Mouse (Mus musculus): ENCODE measurements at regions not wholly inside any gene's neighbourhood (a gene's known extent, or its start where the extent isn't known, plus 50 kb on each side); places are given as distances from the start of the nearest gene placed in this dataset.

- DNase-seq: no peak
These were observed 441.7 kb downstream of the Adam3 start for GRCm38 (mm10) chr8:24283901-24284405.

DNA sequence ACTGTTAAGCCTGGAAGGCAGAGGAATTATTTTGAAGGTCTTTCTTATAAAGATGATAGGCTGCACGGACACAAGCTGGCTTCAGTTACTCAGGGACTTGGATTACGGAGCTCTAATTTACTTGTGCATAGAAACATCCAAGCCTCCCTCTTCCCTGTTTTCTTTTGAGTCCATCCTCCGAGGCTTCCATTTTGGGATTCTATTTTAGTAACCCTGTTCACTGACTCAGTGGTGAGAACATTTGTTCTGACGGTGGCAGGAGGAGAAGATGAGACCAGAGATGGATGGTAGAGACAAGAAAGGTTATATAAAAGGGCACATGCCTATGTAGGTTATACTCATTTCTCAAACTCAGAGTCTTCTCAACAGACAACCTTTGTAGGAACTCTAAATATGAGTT is 445.4 kb downstream of the Adam3 start:
- no peak for DNase-seq

DNA sequence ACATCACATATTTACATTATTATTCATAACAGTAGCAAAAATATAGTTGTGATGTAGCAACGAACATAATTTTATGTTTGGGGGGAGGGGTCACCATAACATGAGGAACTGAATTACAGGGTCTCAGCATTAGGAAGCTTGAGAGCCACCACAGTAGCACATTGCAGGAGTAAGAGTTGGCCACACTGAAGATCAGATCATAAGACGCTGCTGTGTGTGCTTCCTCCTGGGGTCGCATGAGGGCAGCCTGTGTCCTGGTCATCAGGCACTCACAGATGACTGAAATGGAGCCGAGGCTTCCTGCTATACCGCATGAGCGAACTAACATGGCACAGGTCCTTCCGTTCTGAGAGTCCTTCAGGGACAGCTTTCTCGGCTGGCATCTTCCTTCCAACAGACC is 447.3 kb downstream of the Adam3 start:
- DNase-seq: no peak

DNA sequence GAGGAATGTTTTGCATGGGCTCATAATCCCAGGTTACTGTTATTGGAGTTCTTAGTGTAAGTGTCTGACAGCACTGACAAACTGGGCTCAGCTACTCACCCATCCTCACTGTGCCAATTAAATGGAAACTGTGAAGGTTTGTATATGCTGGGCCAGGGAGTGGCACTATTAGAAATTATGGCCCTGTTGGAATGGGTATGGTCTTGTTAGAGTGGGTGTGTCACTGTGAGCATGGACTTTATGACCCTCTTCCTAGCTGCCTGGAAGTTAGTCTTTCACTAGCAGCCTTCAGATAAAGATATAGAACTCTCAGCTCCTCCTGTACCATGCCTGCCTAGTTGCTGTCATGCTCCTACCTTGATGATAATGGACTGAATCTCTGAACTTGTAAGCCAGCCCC is 464.3 kb downstream of the Adam3 start:
- DNase-seq: no peak

DNA sequence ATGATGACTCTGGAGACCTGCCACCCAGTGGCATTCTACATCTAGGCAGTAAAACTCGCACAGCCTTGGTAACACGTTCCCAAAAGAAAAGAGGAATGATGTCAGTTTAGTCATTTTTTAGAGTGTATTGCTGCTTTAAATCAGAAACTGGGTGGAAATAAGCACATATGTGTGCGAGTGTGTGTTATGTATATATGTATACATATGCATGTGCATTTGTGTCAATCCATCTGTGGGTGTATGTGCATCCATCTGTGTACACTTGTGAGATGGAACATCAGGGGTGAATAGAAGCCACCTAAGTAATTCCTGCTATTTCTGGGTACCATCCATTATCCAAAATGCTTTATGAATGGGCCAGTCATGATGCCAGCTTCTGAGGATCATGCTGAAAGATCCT is 467.0 kb downstream of the Adam3 start:
- no peak for DNase-seq

DNA sequence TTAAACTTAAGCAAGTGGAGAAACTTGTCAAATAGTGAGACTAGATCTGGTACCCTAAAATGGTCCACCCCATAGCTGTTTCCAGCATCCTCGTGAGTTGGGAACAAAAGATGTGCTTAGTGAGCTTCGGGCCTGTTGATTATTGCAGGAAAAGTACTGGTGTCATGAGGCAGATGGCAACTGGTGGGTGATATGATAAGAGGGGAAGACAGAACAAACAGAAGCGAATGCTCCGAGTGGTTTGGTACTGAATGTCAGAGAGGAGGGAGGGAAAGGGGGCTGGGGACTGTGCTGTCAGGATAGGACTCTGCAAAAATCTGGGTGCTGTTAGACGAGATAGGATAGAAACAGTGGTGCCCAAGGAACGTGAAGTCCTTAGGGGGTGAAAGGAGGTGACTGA is 483.4 kb downstream of the Adam3 start:
- DNase-seq: no peak

- DNase-seq: no peak
These were observed 485.3 kb downstream of the Adam3 start for GRCm38 (mm10) chr8:24240211-24240983.

DNA sequence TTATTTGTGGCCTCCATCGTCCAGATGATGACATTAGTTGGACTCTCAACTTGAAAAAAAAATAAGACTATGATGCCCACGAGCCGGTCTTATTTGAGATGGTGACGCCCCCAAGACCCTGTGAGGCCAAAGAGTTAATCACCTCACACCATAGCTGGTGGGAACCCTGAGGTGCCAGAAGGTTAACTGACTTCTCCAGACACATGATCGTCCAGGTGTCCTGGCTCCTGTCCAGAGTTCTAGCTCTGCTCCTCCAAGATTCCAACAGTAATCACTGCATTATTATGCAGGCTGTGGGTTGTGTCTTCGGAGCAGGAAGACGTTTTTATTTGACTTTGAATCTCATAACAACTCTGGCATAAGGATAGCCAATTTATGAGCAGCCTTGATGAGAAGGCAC is 490.7 kb downstream of the Adam3 start:
- DNase-seq: no peak

- DNase-seq: no peak
These were observed 497.5 kb downstream of the Adam3 start for GRCm38 (mm10) chr8:24228148-24228547.

- DNase-seq: no peak
These were observed 498.1 kb downstream of the Adam3 start for GRCm38 (mm10) chr8:24227331-24228072.

DNA sequence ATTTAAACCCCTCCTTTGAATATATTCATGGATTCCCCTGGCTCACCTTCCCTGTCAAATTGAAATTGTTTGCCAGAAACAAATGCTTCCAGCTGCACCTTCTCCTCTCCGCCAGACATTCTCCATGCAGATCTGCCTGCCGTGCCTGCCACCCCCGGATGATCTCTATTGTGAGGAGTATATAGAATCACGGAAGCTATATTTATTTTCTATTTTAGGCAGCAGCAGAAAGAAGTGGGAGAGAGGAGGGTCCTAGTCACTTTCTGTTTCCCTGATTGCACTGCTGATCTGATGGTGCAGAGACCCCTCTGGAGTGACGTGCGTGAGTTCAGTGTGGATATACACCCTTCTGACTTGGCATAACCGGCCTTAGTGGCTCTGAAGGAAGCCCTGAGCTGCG is 505.4 kb downstream of the Adam3 start:
- no peak for DNase-seq

DNA sequence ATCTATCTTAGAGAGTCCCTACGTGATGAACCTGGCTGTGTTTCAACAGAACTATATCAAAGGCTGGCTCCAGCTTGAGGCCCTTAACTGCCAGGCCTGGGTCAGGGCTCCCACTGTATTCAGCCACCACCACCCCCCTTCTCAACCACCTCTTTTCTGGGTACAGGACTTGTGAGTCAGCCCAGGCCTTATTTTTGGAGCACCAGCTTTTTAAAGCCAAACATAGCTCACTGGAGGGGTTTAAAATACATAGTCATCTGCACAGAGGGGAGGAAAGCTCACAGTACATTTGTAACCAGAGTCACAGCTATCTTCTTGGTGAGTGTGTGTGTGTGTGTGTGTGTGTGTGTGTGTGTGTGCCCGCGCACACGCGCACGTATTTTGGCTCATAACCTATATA is 509.0 kb downstream of the Adam3 start:
- DNase-seq: peak; percentile 2

DNA sequence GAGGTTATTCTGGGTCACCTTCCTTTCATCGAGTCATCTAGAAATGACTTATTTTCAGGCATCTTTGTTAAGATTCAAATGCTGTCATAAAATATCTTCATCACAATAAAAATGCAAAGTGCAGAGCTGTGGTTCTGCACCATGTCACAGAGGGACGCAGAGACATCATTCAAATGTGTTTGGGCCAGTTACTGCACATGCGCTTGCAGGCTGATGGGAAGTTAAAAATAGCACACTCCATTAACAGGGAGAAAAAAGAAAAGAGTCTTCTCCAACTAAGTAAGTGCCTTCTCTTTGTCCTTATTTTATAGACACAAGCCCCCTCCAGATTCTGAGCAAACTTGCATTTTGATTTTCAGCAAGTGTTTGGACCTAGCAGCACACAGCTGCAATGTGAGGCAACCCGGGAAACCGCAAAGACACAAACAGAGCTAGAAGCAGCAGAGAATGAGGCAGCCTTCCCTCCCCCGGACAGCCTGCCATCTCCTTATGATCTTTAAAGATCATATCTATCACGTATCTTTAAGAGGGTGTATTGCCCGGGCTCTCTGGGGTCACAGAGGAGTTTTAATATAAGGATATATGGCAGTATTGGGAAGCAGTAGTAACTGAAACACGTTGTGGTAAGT is 510.0 kb downstream of the Adam3 start:
- peak; percentile 47 for DNase-seq

DNA sequence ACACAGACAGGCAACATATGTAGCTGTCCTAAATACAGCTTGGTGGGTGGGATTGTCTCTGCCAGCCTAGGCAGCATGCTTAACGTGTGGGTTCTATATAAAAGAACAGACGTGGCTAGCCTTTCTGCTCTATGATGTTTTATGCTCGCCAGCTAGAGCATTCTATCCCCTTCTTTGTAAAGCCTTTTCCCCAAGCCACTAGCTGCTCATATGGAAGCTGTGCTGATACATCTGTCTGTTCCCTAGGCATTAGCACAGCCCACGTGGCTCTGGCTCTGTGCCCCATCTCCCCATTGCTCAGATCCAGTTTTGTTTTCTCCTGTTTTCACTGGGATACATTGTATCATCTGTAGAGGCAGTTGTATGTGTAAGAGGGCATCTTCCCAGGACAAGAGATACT is 511.3 kb downstream of the Adam3 start:
- no peak for DNase-seq

- DNase-seq: no peak
These were observed 513.1 kb downstream of the Adam3 start for GRCm38 (mm10) chr8:24212216-24213200.

- DNase-seq: no peak
These were observed 514.6 kb downstream of the Adam3 start for GRCm38 (mm10) chr8:24211091-24211490.
